11 mouse cellular contexts compared by ENCODE assay signal in genomic region chr15:77213829-77214228, GRCm38 (mm10).
DNase-seq lines count a peak whose midpoint lies in the region; ATAC-seq and TF ChIP-seq lines count a peak whose summit lies in the region.
"Had no signal": no experiment of that assay in that cellular context is flagged by ENCODE, and none has a peak within 500 bp of the region (broad histone marks: within the 10 kb centered on the region; RNA-seq: fewer than 3 reads in every experiment).

No protein-coding gene starts in this region.

- H3K4me1 ChIP-seq in hindbrain, embryonic 10.5 days (replicated peaks), result peaks cover 58% of the 10 kb centered on the region
- peaks cover 37% of the 10 kb centered on the region for H3K4me1 ChIP-seq in hindbrain, embryonic 13.5 days (replicated peaks)
- peaks cover 48 to 92% of the 10 kb centered on the region in 2 experiments for H3K4me1 ChIP-seq in heart, embryonic 14.5 days (ENCODE audit: control insufficient read depth in 2 of 2, insufficient read depth in 2 of 2, low read length in 2 of 2)
- peaks cover 53% of the 10 kb centered on the region for H3K4me1 ChIP-seq in limb, embryonic 14.5 days (ENCODE audit: control insufficient read depth, insufficient read depth, low read length)
- H3K4me1 ChIP-seq in liver, embryonic 12.5 days, result peaks cover 24% of the 10 kb centered on the region

- 54% methylated on average over 5 of the region's 5 CpGs for WGBS in hindbrain, embryonic 10.5 days
- WGBS in hindbrain, embryonic 13.5 days, result 46% methylated on average over 5 of the region's 5 CpGs
- 37% methylated on average over 5 of the region's 5 CpGs for WGBS in heart, embryonic 14.5 days
- WGBS in limb, embryonic 14.5 days, result 13% methylated on average over 5 of the region's 5 CpGs
- 58% methylated on average over 5 of the region's 5 CpGs for WGBS in liver, embryonic 12.5 days (ENCODE audit: insufficient replicate concordance)

- no peak for TF ChIP-seq POLR2A in limb, embryonic 14.5 days (IDR thresholded peaks at IDR 0.05; ENCODE audit: borderline replicate concordance, extremely low read depth, insufficient read depth, insufficient read length)

- no peak for DNase-seq in hindbrain, embryonic 10.5 days (ENCODE audit: low spot score)
- peak; percentile 41 for DNase-seq in adipocyte (ENCODE audit: low spot score)
- no peak for DNase-seq in limb, embryonic 14.5 days (ENCODE audit: low spot score)
- DNase-seq in thymus, postnatal 4 days, result no peak
- DNase-seq in ovary, postnatal 10 days (ENCODE audit: low spot score), result no peak
- DNase-seq: adrenal gland, postnatal 14 days; cerebellum, postnatal 36 days; lung, postnatal 36 days had no signal

- H3K27ac ChIP-seq in hindbrain, embryonic 10.5 days, result peak overlapping the region; percentile 68
- no peak overlapping the region for H3K27ac ChIP-seq in hindbrain, embryonic 13.5 days
- peak overlapping the region; percentile 91 to 92 for H3K27ac ChIP-seq in heart, embryonic 14.5 days (replicated peaks in 1 of 2; ENCODE audit: control insufficient read depth in 1 of 2, insufficient read depth in 1 of 2, low read depth in 2 of 2, low read length in 2 of 2)
- H3K27ac ChIP-seq in limb, embryonic 14.5 days (replicated peaks; ENCODE audit: low read depth, low read length), result peak overlapping the region; percentile 73
- no peak overlapping the region for H3K27ac ChIP-seq in liver, embryonic 12.5 days

- no peaks in the 10 kb centered on the region for H3K9me3 ChIP-seq in hindbrain, embryonic 10.5 days
- no peaks in the 10 kb centered on the region for H3K9me3 ChIP-seq in hindbrain, embryonic 13.5 days
- no peaks in the 10 kb centered on the region for H3K9me3 ChIP-seq in heart, embryonic 14.5 days (ENCODE audit: control insufficient read depth, low read length)
- no peaks in the 10 kb centered on the region for H3K9me3 ChIP-seq in limb, embryonic 14.5 days (ENCODE audit: control insufficient read depth, low read length)
- H3K9me3 ChIP-seq in liver, embryonic 12.5 days (replicated peaks), result no peaks in the 10 kb centered on the region

- H3K36me3 ChIP-seq in hindbrain, embryonic 10.5 days, result no peaks in the 10 kb centered on the region
- no peaks in the 10 kb centered on the region for H3K36me3 ChIP-seq in hindbrain, embryonic 13.5 days
- no peaks in the 10 kb centered on the region for H3K36me3 ChIP-seq in heart, embryonic 14.5 days (ENCODE audit: control insufficient read depth, insufficient read depth, low read length)
- H3K36me3 ChIP-seq in limb, embryonic 14.5 days (ENCODE audit: control insufficient read depth, insufficient read depth, low read length), result no peaks in the 10 kb centered on the region
- H3K36me3 ChIP-seq in liver, embryonic 12.5 days, result no peaks in the 10 kb centered on the region

- no peak overlapping the region for H3K4me2 ChIP-seq in hindbrain, embryonic 13.5 days
- H3K4me2 ChIP-seq in heart, embryonic 14.5 days (ENCODE audit: low read length), result peak overlapping the region; percentile 39
- 0 out of 2 replicates have a peak overlapping the region, but pooled peaks have one; percentile 8 for H3K4me2 ChIP-seq in limb, embryonic 14.5 days (replicated peaks; ENCODE audit: low read depth, low read length, severe bottlenecking)
- H3K4me2 ChIP-seq in liver, embryonic 12.5 days, result no peak overlapping the region

- ATAC-seq in hindbrain, embryonic 13.5 days (ENCODE audit: low FRiP score), result no peak
- no peak for ATAC-seq in heart, embryonic 14.5 days (ENCODE audit: insufficient number of reproducible peaks, insufficient read depth, low FRiP score, low read depth)
- no peak for ATAC-seq in limb, embryonic 14.5 days (ENCODE audit: low FRiP score, low read depth)
- no peak for ATAC-seq in liver, embryonic 12.5 days

- no peak overlapping the region for H3K9ac ChIP-seq in hindbrain, embryonic 13.5 days
- peak overlapping the region; percentile 64 for H3K9ac ChIP-seq in heart, embryonic 14.5 days (ENCODE audit: low read length)
- 0 out of 2 replicates have a peak overlapping the region, but pooled peaks have one; percentile 34 for H3K9ac ChIP-seq in limb, embryonic 14.5 days (ENCODE audit: low read depth, low read length, severe bottlenecking)
- no peak overlapping the region for H3K9ac ChIP-seq in liver, embryonic 12.5 days

- H3K4me3 ChIP-seq in hindbrain, embryonic 10.5 days, result no peak overlapping the region
- H3K4me3 ChIP-seq in hindbrain, embryonic 13.5 days, result no peak overlapping the region
- H3K4me3 ChIP-seq in heart, embryonic 14.5 days (ENCODE audit: control insufficient read depth in 1 of 2, insufficient read depth in 1 of 2, low read depth in 1 of 2, low read length in 2 of 2), result no peak overlapping the region
- no peak overlapping the region for H3K4me3 ChIP-seq in limb, embryonic 14.5 days (replicated peaks; ENCODE audit: low read length)
- H3K4me3 ChIP-seq in liver, embryonic 12.5 days, result no peak overlapping the region

- no peaks in the 10 kb centered on the region for H3K27me3 ChIP-seq in hindbrain, embryonic 10.5 days (ENCODE audit: insufficient read depth, poor library complexity, severe bottlenecking)
- H3K27me3 ChIP-seq in hindbrain, embryonic 13.5 days, result no peaks in the 10 kb centered on the region
- H3K27me3 ChIP-seq in heart, embryonic 14.5 days (ENCODE audit: control insufficient read depth, insufficient read depth, low read length), result no peaks in the 10 kb centered on the region
- no peaks in the 10 kb centered on the region for H3K27me3 ChIP-seq in limb, embryonic 14.5 days (ENCODE audit: control insufficient read depth, insufficient read depth, low read length)
- H3K27me3 ChIP-seq in liver, embryonic 12.5 days (replicated peaks), result no peaks in the 10 kb centered on the region

Comparison
In these comparisons a context has a peak if more than half of its experiments do, and no peak if none do; other contexts are left out.
1. H3K27ac ChIP-seq: peak in hindbrain, embryonic 10.5 days (single experiment), heart, embryonic 14.5 days (2 of 2) and limb, embryonic 14.5 days (single experiment); none in hindbrain, embryonic 13.5 days (single experiment) and liver, embryonic 12.5 days (single experiment).
2. H3K4me2 ChIP-seq: peak in heart, embryonic 14.5 days (single experiment) and limb, embryonic 14.5 days (single experiment); none in hindbrain, embryonic 13.5 days (single experiment) and liver, embryonic 12.5 days (single experiment).
3. H3K9ac ChIP-seq: peak in heart, embryonic 14.5 days (single experiment) and limb, embryonic 14.5 days (single experiment); none in hindbrain, embryonic 13.5 days (single experiment) and liver, embryonic 12.5 days (single experiment).